Mouse (Mus musculus) thymus, adult 2 months (tissue): ENCODE measurements around the gene March4. TPM values are rescaled to one million over a fixed set of nuclear protein-coding genes. Genes with fewer than 3 reads are reported as not detected.

Experiments used
- DNase-seq: peaks from one replicate; pipeline ENCODE4 v3.0.0; 2021
- H3K27ac ChIP-seq: fragments of 200-500 bp; 2 replicates; pipeline ENCODE4 v1.5.1; 2012; ENCODE audit warnings: low read length, control low read depth; ENCODE audit not compliant: control insufficient read depth, insufficient read depth
- H3K27me3 ChIP-seq: fragments of 200-500 bp; 2 replicates; pipeline ENCODE4 v1.6.1; 2012; ENCODE audit warnings: mild to moderate bottlenecking, low read length, moderate library complexity, mixed read lengths; ENCODE audit not compliant: control insufficient read depth, insufficient read depth
- H3K36me3 ChIP-seq: fragments of 200-500 bp; 2 replicates; pipeline ENCODE4 v1.6.1; 2012; ENCODE audit warnings: mild to moderate bottlenecking, low read length, moderate library complexity; ENCODE audit not compliant: control insufficient read depth, insufficient read depth
- H3K4me1 ChIP-seq: fragments of 200-500 bp; replicated peaks from 2 replicates; pipeline ENCODE4 v1.6.1; 2012; ENCODE audit warnings: low read length; ENCODE audit not compliant: control insufficient read depth, insufficient read depth
- H3K4me3 ChIP-seq: fragments of 200-500 bp; 2 replicates; pipeline ENCODE4 v1.5.1; 2012; ENCODE audit warnings: mild to moderate bottlenecking, low read length, control low read depth, moderate library complexity; ENCODE audit not compliant: control insufficient read depth, insufficient read depth
- CTCF ChIP-seq: fragments of 200-500 bp; IDR thresholded peaks from 2 replicates; pipeline ENCODE4 v1.5.1; 2012; ENCODE audit warnings: mild to moderate bottlenecking, control low read depth, low read length, moderate library complexity, borderline replicate concordance; ENCODE audit not compliant: control insufficient read depth, poor library complexity, insufficient read depth; ENCODE audit errors: extremely low read depth
- POLR2A ChIP-seq: fragments of 200-500 bp; IDR thresholded peaks from 2 replicates; pipeline ENCODE4 v1.6.1; 2012; ENCODE audit warnings: mild to moderate bottlenecking, low read length, control low read depth, moderate library complexity; ENCODE audit not compliant: control insufficient read depth, poor library complexity, insufficient read depth; ENCODE audit errors: extremely low read depth
- WGBS: fragments of 180-500 bp; shearing (Covaris S2); methylation state at CpG from one replicate; pipeline ENCODE4 v1.1.7; 2018; 5-methylcytosine and 5-hydroxymethylcytosine counted together
- polyA plus RNA-seq: library from polyadenylated mRNA; depleted of rRNA; stranded (reverse); fragments of >200 nt; gene quantifications from 2 replicates; pipeline ENCODE4 v1.2.3, GENCODE M21; 2012

March4 gene
- polyA plus RNA-seq, 1 experiment, result not detected

- no peak overlapping the region for H3K4me3 ChIP-seq
- no peaks in the 10 kb centered on the region for H3K36me3 ChIP-seq
- 73% methylated on average over 12 of the region's 12 CpGs for WGBS
- no peak for TF ChIP-seq CTCF
- no peak for TF ChIP-seq POLR2A
- no peaks in the 10 kb centered on the region for H3K4me1 ChIP-seq
- H3K27ac ChIP-seq, result no peak overlapping the region
- no peaks in the 10 kb centered on the region; the same call in 1 of the 2 replicates for H3K27me3 ChIP-seq
- DNase-seq, result no peak
These were observed 40.8 kb upstream of the March4 start for GRCm38 (mm10) chr1:72577481-72577922.

- Histone ChIP-seq H3K36me3 (no peaks in the 10 kb centered on the region), H3K4me3 (no peak overlapping the region), H3K4me1 (no peaks in the 10 kb centered on the region), H3K27ac (no peak overlapping the region), H3K27me3 (no peaks in the 10 kb centered on the region; the same call in 1 of the 2 replicates)
- WGBS, result 41% methylated on average over 4 of the region's 4 CpGs
- no peak for TF ChIP-seq POLR2A
- no peak for TF ChIP-seq CTCF
- no peak for DNase-seq
These were observed 38.4 kb upstream of the March4 start for GRCm38 (mm10) chr1:72575121-72575520.

DNA sequence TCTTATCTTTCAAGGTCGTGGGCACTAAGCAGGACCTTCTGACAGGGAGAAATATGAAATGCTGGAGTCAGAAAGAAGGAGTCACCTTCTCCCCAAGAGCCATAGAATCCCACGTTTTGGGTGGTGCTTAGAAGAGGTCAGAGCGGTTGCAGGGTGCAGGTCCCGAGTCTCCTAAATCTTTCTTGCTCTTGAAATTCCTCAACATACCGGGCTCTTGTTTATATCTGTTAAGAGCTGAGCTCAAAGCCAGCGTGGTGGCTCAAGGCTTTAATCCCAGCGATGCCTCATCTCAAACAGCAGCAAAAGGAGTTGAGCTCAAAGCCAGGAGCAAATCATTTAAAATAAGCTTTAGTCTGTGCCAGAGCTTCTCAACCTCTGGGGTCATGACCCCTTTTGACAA, 37.9 kb upstream of the March4 start:
- no peaks in the 10 kb centered on the region for H3K4me1 ChIP-seq
- no peak overlapping the region for H3K4me3 ChIP-seq
- no peaks in the 10 kb centered on the region; the same call in 1 of the 2 replicates for H3K27me3 ChIP-seq
- no peak overlapping the region for H3K27ac ChIP-seq
- TF ChIP-seq POLR2A (no peak), CTCF (no peak)
- H3K36me3 ChIP-seq, result no peaks in the 10 kb centered on the region
- WGBS, result 69% methylated on average over 7 of the region's 7 CpGs
- DNase-seq, result no peak

- Histone ChIP-seq H3K4me1 (no peaks in the 10 kb centered on the region), H3K4me3 (no peak overlapping the region), H3K27me3 (no peaks in the 10 kb centered on the region; the same call in 1 of the 2 replicates), H3K36me3 (no peaks in the 10 kb centered on the region), H3K27ac (no peak overlapping the region)
- WGBS, result 77% methylated on average over 7 of the region's 7 CpGs
- TF ChIP-seq CTCF, result no peak
- TF ChIP-seq POLR2A, result no peak
- no peak for DNase-seq
These were observed 37.3 kb upstream of the March4 start for GRCm38 (mm10) chr1:72574047-72574446.

- no peak for TF ChIP-seq POLR2A
- no peak overlapping the region for H3K27ac ChIP-seq
- H3K27me3 ChIP-seq, result no peaks in the 10 kb centered on the region
- no peak for DNase-seq
- WGBS, result 48% methylated on average over 8 of the region's 8 CpGs
- H3K4me3 ChIP-seq, result no peak overlapping the region
- H3K36me3 ChIP-seq, result no peaks in the 10 kb centered on the region
- no peaks in the 10 kb centered on the region for H3K4me1 ChIP-seq
These were observed 32.0 kb upstream of the March4 start for GRCm38 (mm10) chr1:72568725-72569124.

- WGBS, result 42% methylated on average over 9 of the region's 9 CpGs
- Histone ChIP-seq H3K27me3 (no peaks in the 10 kb centered on the region), H3K4me3 (no peak overlapping the region), H3K36me3 (no peaks in the 10 kb centered on the region), H3K27ac (no peak overlapping the region), H3K4me1 (no peaks in the 10 kb centered on the region)
- no peak for TF ChIP-seq CTCF
- no peak for TF ChIP-seq POLR2A
- DNase-seq, result no peak
These were observed 30.3 kb upstream of the March4 start for GRCm38 (mm10) chr1:72567056-72567455.

- Histone ChIP-seq H3K4me1 (no peaks in the 10 kb centered on the region), H3K4me3 (no peak overlapping the region), H3K27me3 (no peaks in the 10 kb centered on the region), H3K36me3 (no peaks in the 10 kb centered on the region), H3K27ac (no peak overlapping the region)
- no peak for DNase-seq
- WGBS, result 75% methylated on average over 6 of the region's 6 CpGs
- no peak for TF ChIP-seq POLR2A
- no peak for TF ChIP-seq CTCF
These were observed 27.7 kb upstream of the March4 start for GRCm38 (mm10) chr1:72564334-72564962.
